Mouse (Mus musculus): Measurements from ENCODE around the gene Dock1.
A peak's percentile ranks its signal among the peaks of the same experiment; 100 is the strongest.

Gene Dock1

DNA sequence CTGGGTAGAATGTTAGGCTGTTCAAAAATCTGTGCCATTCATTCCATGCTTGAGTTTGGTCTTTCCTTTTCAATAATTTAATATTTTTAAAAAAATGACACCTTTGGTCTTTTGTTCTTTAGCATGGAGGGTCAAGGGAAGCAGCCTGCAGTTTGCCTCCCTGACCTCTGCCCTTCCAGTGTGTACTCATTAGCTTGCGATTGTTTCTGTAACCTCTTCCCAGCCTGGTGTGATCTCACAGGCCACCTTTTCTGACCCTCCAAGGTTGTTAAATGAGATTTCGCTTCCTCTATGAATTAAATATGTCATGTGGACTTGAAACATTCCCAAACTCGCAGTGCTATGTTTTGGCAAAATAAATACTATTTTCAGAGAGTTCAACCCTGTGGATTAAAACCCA lies 151.6 kb downstream of the Dock1 start:
- no peak for DNase-seq (ENCODE audit: low spot score in 2 of 2)

DNA sequence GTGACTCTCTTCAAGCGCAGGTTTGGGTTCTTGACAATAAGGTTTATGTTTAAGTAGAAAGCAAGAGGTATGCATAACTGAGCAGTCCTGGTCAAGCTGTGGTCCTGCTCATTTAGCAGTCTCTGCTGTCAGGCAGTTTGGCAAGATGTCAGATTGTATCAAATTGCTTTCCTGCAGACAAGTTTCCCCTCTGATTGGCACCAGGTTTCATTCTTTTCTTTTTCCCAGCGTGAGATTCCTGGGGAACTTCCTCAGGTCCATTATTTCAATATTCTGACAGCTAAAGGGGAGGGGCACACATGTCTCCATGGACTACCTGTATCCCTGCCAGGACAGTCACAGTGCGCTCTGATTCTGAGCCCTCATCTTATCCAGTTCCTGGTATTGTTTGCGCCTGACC lies 153.4 kb downstream of the Dock1 start:
- no peak for DNase-seq (ENCODE audit: low spot score in 2 of 2)

- DNase-seq (ENCODE audit: low spot score in 2 of 2), result no peak
Measured at GRCm38 (mm10) chr7:134840066-134840465, 169.6 kb downstream of the Dock1 start.

- no peak for DNase-seq (ENCODE audit: low spot score in 2 of 2)
Measured at GRCm38 (mm10) chr7:134842751-134843150, 172.3 kb downstream of the Dock1 start.

GRCm38 (mm10) chr7:134862000-134862399 lies 191.5 kb downstream of the Dock1 start:
- no peak for DNase-seq (ENCODE audit: low spot score in 2 of 2)

- DNase-seq (ENCODE audit: low spot score in 2 of 2), result peak; percentile 21 to 24
Measured at GRCm38 (mm10) chr7:134864175-134864574, 193.7 kb downstream of the Dock1 start.

DNA sequence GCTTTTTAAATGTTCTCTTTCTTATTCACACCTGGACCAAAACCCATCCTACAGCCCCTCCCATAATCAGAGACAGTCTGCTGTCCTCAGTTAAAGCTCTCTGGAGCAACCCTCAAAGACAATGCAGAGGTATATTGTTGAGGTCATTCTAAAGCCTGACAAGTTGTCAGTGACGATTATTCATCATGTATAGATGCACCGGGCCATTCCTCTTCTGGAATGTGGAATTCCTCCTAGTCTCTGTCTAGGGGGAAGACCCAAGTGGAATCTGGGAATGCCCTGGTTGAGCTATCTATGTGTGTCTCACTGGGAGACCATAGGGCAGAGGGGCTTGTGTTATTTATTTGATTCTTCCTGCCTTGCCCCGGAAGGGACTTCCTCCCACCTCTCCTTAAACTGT lies 202.1 kb downstream of the Dock1 start:
- no peak for DNase-seq (ENCODE audit: low spot score in 2 of 2)

DNA sequence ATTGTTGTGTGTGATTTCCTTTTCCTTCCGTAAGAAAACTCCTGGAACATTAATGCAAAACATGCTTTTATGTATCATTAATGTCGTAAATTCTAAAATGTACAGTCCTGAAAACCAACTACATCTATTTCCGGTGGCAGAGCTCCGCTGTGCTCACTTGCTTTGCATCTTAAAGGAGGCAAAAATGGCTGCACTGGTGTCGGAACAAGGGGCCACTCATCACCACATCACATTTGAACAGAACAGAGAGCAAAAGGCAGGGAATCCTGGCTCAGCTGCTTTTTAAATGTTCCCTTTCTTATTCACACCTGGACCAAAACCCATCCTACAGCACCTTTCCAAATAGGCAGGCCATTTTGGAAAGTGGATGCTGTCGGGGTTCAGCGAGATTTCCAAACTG lies 202.5 kb downstream of the Dock1 start:
- DNase-seq (ENCODE audit: low spot score in 2 of 2), result no peak

- DNase-seq (ENCODE audit: low spot score in 2 of 2), result no peak
Measured at GRCm38 (mm10) chr7:134878985-134879384, 208.5 kb downstream of the Dock1 start.

- no peak for DNase-seq (ENCODE audit: low spot score in 2 of 2)
Measured at GRCm38 (mm10) chr7:134880431-134880830, 210.0 kb downstream of the Dock1 start.

DNA sequence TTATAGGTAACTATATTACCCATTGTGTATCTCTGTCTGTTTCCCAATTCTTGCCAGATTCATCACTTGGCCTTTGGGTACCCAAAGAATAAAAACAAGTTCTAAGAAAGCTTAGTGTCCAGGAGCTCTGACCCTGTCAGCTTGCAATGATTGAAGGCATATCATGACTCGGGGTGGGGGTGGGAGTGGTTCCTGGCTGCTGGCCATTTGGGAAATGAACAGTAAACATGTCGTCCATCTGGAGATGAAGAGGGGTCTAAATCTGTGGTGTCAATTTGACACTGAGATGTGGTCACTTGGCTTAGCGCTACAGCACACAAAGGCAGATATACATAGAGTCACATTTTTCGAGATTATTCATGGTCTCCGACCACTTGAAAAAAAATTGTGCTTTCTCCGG lies 213.1 kb downstream of the Dock1 start:
- no peak for DNase-seq (ENCODE audit: low spot score in 2 of 2)

- no peak for DNase-seq (ENCODE audit: low spot score in 2 of 2)
Measured at GRCm38 (mm10) chr7:134892449-134892871, 222.0 kb downstream of the Dock1 start.

GRCm38 (mm10) chr7:134892972-134893371 lies 222.5 kb downstream of the Dock1 start:
- peak in 1 of 2 experiments; percentile 17 for DNase-seq (ENCODE audit: low spot score in 2 of 2)

GRCm38 (mm10) chr7:134894604-134895003 lies 224.2 kb downstream of the Dock1 start:
- DNase-seq (ENCODE audit: low spot score in 2 of 2), result no peak

- DNase-seq (ENCODE audit: low spot score in 2 of 2), result no peak
Measured at GRCm38 (mm10) chr7:134899462-134899861, 229.0 kb downstream of the Dock1 start.

- DNase-seq (ENCODE audit: low spot score in 2 of 2), result no peak
Measured at GRCm38 (mm10) chr7:134901992-134902391, 231.5 kb downstream of the Dock1 start.

DNA sequence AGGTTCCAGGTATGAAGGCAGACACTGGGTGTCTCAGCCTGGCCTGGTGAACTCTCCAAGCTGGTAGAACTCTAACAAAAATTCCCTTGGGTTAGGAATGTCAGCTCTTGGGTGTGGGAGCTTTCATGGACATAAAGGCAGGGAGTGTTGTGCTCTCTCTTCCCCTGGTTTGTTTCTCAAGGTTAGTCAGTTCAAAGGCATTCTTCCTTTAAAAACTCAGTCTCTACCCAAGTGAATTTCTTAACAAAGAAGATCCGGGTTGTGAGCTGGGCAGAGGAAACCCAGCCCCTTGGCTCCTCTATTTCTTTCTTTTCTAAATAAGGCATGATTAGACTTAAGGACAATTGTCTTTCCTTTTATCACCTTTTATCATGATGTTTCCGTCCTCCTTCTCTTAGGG lies 261.4 kb downstream of the Dock1 start:
- no peak for DNase-seq (ENCODE audit: low spot score in 2 of 2)

DNA sequence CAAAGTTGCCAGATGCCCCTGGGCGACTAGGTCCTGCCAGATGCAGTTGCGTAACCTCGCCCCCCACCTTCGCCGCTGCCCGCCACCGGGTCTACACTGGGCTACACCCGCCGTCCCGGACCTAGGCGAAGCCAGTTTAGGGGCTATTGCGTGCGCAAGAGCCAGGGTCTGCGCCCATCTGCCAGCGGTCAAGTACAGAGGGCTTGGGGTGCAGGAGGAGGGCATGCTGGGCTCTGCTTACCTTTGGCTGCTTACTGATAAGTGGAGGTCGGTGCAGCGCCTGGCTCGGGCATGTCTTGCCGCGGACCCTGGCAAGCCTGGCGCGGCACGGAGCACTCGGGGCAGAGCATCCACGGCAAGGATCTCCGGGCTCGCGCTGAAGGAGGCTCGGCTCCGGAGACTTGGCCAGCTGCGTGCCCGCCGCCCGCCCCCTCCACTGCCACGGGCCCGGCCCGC lies 267.0 kb downstream of the Dock1 start:
- peak; percentile 21 to 40 for DNase-seq (ENCODE audit: low spot score in 2 of 2)

- DNase-seq (ENCODE audit: low spot score in 2 of 2), result peak; percentile 79 to 84
Measured at GRCm38 (mm10) chr7:134937927-134938609, 267.6 kb downstream of the Dock1 start, which contains the start of gene Fam196a. Gene Fam196a (minus strand): TSS chr7:134938430.

- no peak for DNase-seq (ENCODE audit: low spot score in 2 of 2)
Measured at GRCm38 (mm10) chr7:134941891-134942290, 271.4 kb downstream of the Dock1 start.

- DNase-seq (ENCODE audit: low spot score in 2 of 2), result no peak
Measured at GRCm38 (mm10) chr7:134943063-134943462, 272.6 kb downstream of the Dock1 start.

GRCm38 (mm10) chr7:134943701-134944100 lies 273.2 kb downstream of the Dock1 start:
- no peak for DNase-seq (ENCODE audit: low spot score in 2 of 2)

- peak in 1 of 2 experiments; percentile 30 for DNase-seq (ENCODE audit: low spot score in 2 of 2)
Measured at GRCm38 (mm10) chr7:134945925-134946716, 275.7 kb downstream of the Dock1 start.

Data from right cerebral cortex, adult 2 months (tissue).